9 mouse cellular contexts compared by ENCODE assay signal in genomic region chr15:101929666-101930065, GRCm38 (mm10). TPM values are rescaled to one million over a fixed set of nuclear protein-coding genes. Genes with fewer than 3 reads are reported as not detected.
DNase-seq lines count a peak whose midpoint lies in the region; ATAC-seq and TF ChIP-seq lines count a peak whose summit lies in the region.
"Had no signal": no experiment of that assay in that cellular context is flagged by ENCODE, and none has a peak within 500 bp of the region (broad histone marks: within the 10 kb centered on the region; RNA-seq: fewer than 3 reads in every experiment).

No protein-coding gene starts in this region.

- no peak overlapping the region for H3K9ac ChIP-seq in embryonic facial prominence, embryonic 15.5 days
- H3K9ac ChIP-seq in liver, postnatal 0 days (replicated peaks): no peak overlapping the region

- peak overlapping the region; percentile 41 for H3K4me2 ChIP-seq in embryonic facial prominence, embryonic 15.5 days (replicated peaks)
- H3K4me2 ChIP-seq in liver, postnatal 0 days (ENCODE audit: low read depth, low read length): peak overlapping the region; percentile 42; the same call in 1 of the 2 replicates

- peak overlapping the region; percentile 16 for H3K4me3 ChIP-seq in embryonic facial prominence, embryonic 15.5 days (replicated peaks)
- no peak overlapping the region for H3K4me3 ChIP-seq in liver, postnatal 0 days (ENCODE audit: low read depth, low read length)

- TF ChIP-seq EP300 in liver, postnatal 0 days (IDR thresholded peaks at IDR 0.05; ENCODE audit: low read depth): no peak

- no peak for TF ChIP-seq CTCF in liver, postnatal 0 days (IDR thresholded peaks at IDR 0.05; ENCODE audit: low read depth)

- H3K36me3 ChIP-seq in embryonic facial prominence, embryonic 15.5 days: no peaks in the 10 kb centered on the region
- no peaks in the 10 kb centered on the region for H3K36me3 ChIP-seq in liver, postnatal 0 days (replicated peaks; ENCODE audit: insufficient read depth, low read length)

- 8% methylated on average over 17 of the region's 17 CpGs for WGBS in embryonic facial prominence, embryonic 15.5 days
- 5% methylated on average over 17 of the region's 17 CpGs for WGBS in liver, postnatal 0 days (ENCODE audit: insufficient replicate concordance)

- H3K9me3 ChIP-seq in embryonic facial prominence, embryonic 15.5 days (replicated peaks): no peaks in the 10 kb centered on the region
- no peaks in the 10 kb centered on the region for H3K9me3 ChIP-seq in liver, postnatal 0 days (ENCODE audit: low read length)

- H3K27ac ChIP-seq in embryonic facial prominence, embryonic 15.5 days (replicated peaks): no peak overlapping the region
- no peak overlapping the region for H3K27ac ChIP-seq in liver, postnatal 0 days (ENCODE audit: low read depth)

- DNase-seq in adrenal gland, postnatal 10 days: peak; percentile 65
- DNase-seq in kidney, adult 11 months: peak; percentile 16
- DNase-seq in liver, postnatal 0 days: peak; percentile 44
- peak; percentile 50 for DNase-seq in ovary, postnatal 36 days (ENCODE audit: low spot score)
- DNase-seq in MN1 (ENCODE audit: low spot score): no peak
- no peak for DNase-seq in right cerebral cortex, postnatal 10 days (ENCODE audit: low spot score in 2 of 2)
- DNase-seq in left cerebral cortex, postnatal 10 days (ENCODE audit: extremely low spot score in 1 of 2, low spot score in 2 of 2): no peak

- intact Hi-C loops in left cerebral cortex, postnatal 10 days (cut with DNase I): no loop called here

- ATAC-seq in embryonic facial prominence, embryonic 15.5 days (ENCODE audit: insufficient number of reproducible peaks, low FRiP score, low TSS enrichment, low read depth): no peak
- ATAC-seq in liver, postnatal 0 days: no peak

- peaks cover 21% of the 10 kb centered on the region for H3K4me1 ChIP-seq in embryonic facial prominence, embryonic 15.5 days
- H3K4me1 ChIP-seq in liver, postnatal 0 days (ENCODE audit: insufficient read depth): peaks cover 7% of the 10 kb centered on the region

- H3K27me3 ChIP-seq in embryonic facial prominence, embryonic 15.5 days: peaks cover 17% of the 10 kb centered on the region
- H3K27me3 ChIP-seq in liver, postnatal 0 days (ENCODE audit: insufficient read depth, low read length): peaks cover 11% of the 10 kb centered on the region

RNA-seq across cellular contexts. Expression of gene Krt4, which starts 5.1 kb away (rescaled TPM):
- total RNA-seq in adrenal gland, postnatal 10 days (2021): under 1 TPM in 1 of 2 experiments, not detected in 1; 0.18 TPM
- polyA plus RNA-seq in embryonic facial prominence, embryonic 15.5 days (2015; fragmentation: Nextera tagmentation; extraction: Ambion mirVana): 212 and 217 TPM in 2 replicates
- polyA plus RNA-seq in liver, postnatal 0 days (2015; fragmentation: Nextera tagmentation; extraction: Ambion mirVana): 0.08 TPM in 1 of 2 replicates, not detected in the other
- not detected for total RNA-seq in left cerebral cortex, postnatal 10 days (2021)
- total RNA-seq: heart, postnatal 14 days had no signal

RNA-seq across cellular contexts. Expression of gene Krt79, which starts 10.5 kb away (rescaled TPM):
- 1 to 10 TPM; 3.8 to 5.3 TPM for total RNA-seq in adrenal gland, postnatal 10 days (2021)
- polyA plus RNA-seq in embryonic facial prominence, embryonic 15.5 days (2015; fragmentation: Nextera tagmentation; extraction: Ambion mirVana): 67.2 and 70.6 TPM in 2 replicates
- not detected in 2 replicates for polyA plus RNA-seq in liver, postnatal 0 days (2015; fragmentation: Nextera tagmentation; extraction: Ambion mirVana)
- total RNA-seq in left cerebral cortex, postnatal 10 days (2021): not detected

RNA-seq across cellular contexts. Expression of gene Krt78, which starts 24.4 kb away (rescaled TPM):
- under 1 TPM in 1 of 2 experiments, not detected in 1; 0.09 TPM for total RNA-seq in adrenal gland, postnatal 10 days (2021)
- polyA plus RNA-seq in embryonic facial prominence, embryonic 15.5 days (2015; fragmentation: Nextera tagmentation; extraction: Ambion mirVana): 11.5 and 14.1 TPM in 2 replicates
- polyA plus RNA-seq in liver, postnatal 0 days (2015; fragmentation: Nextera tagmentation; extraction: Ambion mirVana): not detected in 2 replicates
- total RNA-seq in left cerebral cortex, postnatal 10 days (2021): under 1 TPM in 1 of 2 experiments, not detected in 1; 0.09 TPM
- total RNA-seq: heart, postnatal 14 days had no signal

RNA-seq across cellular contexts. Expression of gene Krt76, which starts 36.9 kb away (rescaled TPM):
- total RNA-seq in adrenal gland, postnatal 10 days (2021): not detected
- polyA plus RNA-seq in embryonic facial prominence, embryonic 15.5 days (2015; fragmentation: Nextera tagmentation; extraction: Ambion mirVana): 0.63 and 2.2 TPM in 2 replicates
- polyA plus RNA-seq in liver, postnatal 0 days (2015; fragmentation: Nextera tagmentation; extraction: Ambion mirVana): not detected in 2 replicates
- total RNA-seq in left cerebral cortex, postnatal 10 days (2021): not detected
- total RNA-seq: heart, postnatal 14 days had no signal

Comparison
In these comparisons a context has a peak if more than half of its experiments do, and no peak if none do; other contexts are left out.
1. DNase-seq: peak in adrenal gland, postnatal 10 days (single experiment), kidney, adult 11 months (single experiment), liver, postnatal 0 days (single experiment) and ovary, postnatal 36 days (single experiment); none in MN1 (single experiment), right cerebral cortex, postnatal 10 days (0 of 2) and left cerebral cortex, postnatal 10 days (0 of 2).